Mouse (Mus musculus) A20 (cell line): ENCODE measurements at regions not wholly inside any gene's neighbourhood (a gene's known extent, or its start where the extent isn't known, plus 50 kb on each side); places are given as distances from the start of the nearest gene placed in this dataset.

ENCODE experiments used
- DNase-seq: peaks from one replicate; pipeline ENCODE4 v3.0.0-alpha.2; 2011; ENCODE audit warnings: low read depth, low spot score

DNA sequence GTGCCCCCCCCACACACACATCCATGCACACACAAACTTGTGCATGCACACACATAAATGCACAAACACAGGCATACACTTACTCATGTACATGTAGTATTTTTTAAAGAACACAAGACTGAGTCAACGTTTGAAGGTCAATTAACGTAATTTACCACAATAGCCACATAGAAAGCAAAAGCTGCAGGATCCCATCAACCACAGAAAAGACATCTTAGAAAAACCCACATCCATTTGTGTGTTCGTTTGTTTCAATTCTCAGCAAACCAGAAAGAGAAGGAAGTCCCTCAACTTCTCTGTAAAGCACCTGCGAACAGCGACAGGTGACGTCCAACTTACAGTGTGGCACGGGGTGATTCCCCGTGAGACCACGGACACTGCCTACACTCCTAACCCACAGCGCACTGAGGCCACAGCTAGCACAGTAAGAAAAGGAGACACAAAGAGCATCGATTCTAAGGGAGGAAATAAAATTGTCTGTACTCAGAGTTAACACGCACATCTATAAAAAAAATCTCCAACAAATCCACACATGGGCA, 53.8 kb downstream of the Dio3 start:
- DNase-seq, result no peak

DNA sequence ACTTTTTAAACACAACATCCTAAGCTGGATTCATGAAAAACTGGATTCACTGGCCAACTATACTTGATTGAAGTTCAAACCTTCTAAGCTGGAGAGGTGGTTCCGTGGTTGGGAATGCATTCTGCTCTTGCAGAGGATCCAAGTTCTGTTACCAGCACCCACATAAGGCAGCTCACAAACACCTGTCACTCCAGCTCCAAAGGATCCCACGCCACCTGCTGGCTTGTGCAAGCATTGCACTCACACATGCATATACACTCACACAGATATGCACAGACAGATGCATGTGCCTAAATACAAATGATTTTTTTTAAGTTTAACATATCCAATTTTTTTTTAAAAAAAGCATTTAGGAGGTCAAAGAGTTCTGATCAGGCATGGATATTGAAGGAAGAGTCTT, 55.7 kb downstream of the Dio3 start:
- DNase-seq, result no peak

DNA sequence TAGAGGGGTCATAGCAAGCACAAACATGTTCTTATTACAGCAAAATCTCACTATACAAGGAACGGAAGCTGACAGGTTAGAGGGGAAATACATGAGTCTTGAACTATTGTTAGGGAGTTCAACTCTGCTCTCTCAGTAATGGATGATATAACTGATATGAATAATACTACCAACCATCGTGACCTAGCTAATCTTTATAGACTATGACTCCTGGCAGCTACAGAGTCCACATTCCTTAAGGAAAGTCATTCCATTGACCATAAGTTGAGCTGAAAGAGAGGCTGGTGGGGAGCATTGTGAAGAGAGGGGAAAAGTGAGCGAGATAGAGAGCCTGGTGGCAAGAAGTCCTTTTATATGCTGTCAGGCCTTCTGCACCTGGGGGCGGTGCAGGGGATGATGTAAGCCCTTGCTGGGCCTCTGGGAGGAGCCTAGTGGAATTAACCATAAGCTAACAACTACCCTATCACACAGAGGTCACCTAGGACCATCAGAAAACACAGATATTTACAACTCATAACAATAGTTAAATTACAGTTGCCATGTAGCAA, 65.5 kb downstream of the Dio3 start:
- no peak for DNase-seq

DNA sequence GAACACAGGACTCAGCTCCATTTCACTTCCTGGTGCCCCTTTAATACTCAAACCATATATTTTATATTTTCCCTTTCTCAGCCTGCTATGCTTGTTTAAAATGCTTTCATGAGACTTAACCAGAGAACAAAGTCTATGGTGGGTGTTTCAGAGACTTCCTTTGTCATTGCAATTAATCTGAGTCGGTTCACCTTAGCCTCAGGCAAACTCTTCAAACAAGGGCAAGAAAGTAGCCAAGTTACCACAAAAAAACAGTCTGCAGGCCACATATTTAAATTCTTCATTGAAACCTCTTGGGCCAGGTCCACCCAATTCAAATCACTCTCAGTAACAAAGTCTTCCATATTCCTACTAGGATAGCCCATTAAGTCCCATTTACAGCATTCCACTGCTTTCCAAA, 70.8 kb downstream of the Dio3 start:
- DNase-seq, result no peak

DNA sequence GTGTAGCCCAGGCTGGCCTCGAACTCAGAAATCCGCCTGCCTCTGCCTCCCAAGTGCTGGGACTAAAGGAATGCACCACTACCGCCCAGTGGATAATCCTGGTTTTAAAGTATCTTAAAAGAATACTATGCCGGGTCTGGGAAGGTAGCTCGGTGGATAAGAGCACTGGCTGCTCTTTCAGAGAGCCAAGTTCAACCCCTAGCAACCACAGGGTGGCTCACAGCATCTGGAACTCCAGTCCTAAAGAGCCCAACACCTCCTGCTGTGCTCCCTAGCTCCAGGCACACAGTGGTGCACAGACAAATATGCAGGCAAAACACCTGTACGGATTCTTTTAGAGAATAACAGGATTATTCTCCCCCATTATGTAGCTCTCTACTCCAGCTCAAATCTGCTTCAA, 77.0 kb downstream of the Dio3 start:
- no peak for DNase-seq

DNA sequence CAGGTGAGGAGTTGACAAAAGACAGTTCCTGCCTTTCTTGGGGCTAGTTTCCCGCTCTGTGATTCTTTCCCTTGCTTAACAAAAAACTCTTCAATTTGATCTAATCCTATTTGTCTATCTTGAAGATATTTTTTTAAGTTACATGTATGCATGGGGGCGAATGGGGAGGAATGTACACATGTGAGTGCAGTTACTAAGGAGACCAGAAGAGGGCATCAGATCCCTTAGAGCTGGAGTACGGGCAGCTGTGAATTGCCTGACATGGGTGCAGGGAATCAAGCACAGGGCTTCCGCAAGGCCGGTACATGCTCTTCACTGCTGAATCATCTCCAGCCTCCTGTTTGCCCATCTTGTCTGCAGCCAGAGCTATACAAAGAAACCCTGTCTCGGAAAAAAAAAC, 79.8 kb upstream of the Ppp2r5c start:
- no peak for DNase-seq

DNA sequence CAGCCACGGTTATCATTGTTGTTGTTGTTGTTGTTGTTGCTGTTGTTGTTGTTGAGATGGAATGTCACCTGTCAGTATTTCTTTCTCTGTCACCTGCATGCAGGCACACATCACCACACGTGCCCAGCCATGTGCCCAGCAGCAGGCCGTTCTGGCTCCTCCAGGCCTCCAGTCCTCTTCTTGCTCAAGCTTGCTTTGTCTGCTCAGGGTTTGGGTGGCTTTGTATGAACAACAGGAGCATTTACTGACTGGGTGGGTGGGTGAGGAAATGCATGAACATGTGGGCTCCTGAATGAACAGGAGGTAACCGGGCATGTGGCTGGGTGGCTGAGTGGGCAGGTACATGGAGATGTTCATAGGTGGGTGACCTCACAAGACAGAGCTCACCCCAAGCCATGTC, 79.1 kb upstream of the Ppp2r5c start:
- DNase-seq, result no peak

DNA sequence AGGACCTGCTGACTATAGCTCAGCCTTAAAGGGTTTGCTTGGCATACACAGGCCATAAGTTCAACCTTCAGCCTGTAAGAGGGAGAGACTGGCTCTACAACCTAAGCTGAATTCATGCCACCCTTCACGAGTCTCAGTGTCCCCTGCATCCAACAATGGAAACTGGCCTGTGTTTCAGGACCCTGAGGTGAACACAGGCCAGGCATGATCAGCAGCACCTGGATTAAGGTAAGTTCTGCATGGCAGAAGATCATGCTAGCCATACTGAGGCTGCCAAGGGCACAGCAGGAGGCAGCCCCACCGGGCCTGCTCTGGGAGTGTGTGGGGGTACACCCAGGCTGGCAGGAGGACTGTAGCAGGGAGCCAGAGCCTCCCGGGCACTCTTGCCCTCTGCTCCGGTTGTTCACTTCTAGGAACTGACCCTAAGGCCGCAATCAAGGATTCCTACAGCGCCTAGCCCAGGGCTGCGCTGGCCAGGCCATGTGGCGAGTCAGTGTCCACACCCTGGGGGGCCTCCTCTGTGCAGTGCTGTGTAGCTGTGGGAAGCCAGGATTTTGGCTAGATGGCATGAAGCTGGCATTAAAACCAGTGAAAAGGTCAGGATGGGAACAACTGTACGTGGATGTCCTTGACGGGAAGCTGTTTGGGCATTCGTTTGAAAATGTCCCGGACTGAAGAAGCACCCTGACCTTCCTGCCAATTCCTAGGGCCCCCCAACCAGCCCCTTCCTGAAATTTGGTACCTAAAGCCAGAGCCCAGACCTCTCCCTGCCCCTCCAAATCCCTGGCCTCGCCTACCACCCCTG, 74.8 kb upstream of the Ppp2r5c start:
- DNase-seq, result no peak

DNA sequence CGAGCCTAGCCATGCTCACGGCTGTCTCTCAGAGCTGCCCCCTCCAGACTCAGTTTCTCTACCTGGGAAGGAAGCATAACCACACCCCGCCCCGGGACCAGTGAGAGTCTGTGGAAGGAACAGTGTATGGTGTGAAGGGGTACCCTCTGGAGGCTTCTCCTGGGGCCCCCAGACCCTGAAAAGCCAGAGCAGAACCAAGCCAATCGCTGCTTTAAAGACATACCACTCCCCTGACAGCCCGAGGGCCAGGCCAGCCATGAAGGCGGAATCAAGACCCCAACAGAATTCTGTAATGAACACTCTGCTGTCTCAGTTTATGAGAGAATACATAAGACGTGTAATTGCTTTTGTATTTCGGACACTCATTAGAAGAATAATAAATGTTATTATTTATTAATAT, 73.9 kb upstream of the Ppp2r5c start:
- no peak for DNase-seq

DNA sequence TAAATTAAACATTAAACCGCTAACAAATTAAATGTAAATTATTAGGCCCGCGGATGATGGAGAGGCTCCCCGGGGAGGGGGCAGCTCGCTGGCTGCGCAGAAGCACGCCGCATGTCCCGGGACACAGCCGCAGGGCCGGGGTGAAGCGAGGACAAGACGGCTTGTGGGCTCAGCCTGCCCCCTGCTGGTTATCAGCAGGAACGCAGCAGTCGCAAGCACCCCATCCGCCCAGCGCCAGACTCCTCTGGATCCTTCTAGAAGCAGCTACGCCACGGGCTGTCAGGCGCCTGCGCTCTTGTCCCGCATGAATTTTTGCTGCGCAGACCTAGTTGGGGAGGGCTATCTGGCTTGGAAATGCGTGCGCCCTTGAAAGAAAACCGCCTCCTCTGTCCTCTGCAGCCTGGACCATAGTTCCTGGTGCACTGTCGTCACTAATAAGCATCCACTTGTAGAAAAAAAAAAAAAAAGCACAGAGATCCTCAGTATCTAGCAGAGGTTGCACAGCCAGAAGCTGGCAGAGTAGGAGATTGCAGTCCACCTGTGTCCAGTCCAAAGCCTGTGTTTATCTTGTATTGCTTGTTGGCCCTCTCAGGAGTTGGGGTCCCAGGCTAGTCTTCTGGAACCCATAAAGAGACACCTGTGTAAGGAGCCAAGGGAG, 73.4 kb upstream of the Ppp2r5c start:
- DNase-seq, result peak; percentile 77

DNA sequence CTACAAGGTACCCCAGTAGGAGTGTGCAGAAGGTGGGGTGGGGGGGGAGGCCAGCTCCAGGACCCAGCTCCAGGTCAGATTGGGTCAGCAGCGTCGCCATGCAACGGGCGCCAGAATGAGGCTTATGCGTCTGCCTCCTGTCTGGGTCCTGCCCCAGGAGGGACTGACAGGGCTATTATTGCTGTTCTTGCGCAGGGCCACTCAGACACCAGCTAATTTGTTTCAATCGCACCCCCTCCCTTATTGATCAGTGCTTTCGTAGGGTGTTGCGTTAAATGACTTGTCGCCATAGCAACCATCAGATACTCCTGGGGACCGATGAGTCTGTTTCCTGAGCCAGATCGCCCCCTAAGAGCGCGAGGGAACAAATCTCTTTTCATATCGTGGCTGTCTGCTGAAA, 71.8 kb upstream of the Ppp2r5c start:
- DNase-seq, result no peak

DNA sequence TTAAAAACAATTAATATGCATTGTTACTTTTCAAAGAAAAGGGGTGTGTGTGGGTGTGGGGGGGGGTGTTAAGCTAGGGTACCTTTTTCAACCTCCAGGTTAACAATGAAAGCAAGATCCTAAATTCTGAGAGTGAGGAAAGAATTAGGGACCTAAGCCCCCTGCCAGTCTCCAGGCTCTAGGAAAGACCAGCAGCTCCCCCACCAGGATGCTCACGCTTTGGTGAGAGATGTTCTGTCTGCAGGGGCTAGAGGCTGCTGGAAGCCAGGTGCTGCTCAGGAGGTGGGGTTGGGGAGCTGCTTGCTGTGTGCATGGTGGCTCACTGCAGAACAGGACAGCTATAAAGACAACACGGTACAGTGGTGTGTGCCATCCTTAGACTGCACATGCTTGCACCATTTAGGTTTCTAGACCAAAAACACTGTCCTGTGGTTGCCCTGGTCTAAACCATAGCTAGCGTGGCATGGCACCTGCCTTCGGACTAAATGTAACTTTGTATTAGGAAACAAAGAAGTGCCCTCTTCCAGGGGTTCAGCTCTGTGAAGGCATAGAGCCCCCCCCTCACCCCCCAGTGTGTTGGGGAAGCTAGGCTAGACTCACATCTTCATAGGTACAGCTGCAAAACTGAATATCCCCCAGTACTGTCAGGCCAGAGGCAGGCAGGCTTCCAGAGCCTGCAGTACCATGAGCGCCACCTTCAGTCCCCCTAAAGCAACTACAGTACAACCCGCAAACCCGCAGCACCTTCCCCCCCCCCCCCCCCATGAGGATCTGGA, 70.7 kb upstream of the Ppp2r5c start:
- DNase-seq, result peak; percentile 43

DNA sequence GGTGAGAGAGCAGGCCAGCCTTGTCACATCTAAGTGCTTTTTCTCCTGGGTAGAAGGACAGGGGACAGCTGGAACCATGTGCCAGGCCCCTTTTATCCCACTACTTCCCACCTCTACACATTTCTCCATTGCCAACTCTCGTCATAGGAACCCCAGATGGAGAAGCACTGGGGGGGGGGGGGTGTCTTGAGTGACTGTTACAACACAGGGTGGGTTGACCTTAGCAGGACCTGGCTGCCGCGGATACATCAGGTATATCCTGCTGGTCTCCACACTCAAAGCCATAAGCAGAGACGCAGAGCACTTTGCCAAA, 70.1 kb upstream of the Ppp2r5c start:
- DNase-seq, result no peak

DNA sequence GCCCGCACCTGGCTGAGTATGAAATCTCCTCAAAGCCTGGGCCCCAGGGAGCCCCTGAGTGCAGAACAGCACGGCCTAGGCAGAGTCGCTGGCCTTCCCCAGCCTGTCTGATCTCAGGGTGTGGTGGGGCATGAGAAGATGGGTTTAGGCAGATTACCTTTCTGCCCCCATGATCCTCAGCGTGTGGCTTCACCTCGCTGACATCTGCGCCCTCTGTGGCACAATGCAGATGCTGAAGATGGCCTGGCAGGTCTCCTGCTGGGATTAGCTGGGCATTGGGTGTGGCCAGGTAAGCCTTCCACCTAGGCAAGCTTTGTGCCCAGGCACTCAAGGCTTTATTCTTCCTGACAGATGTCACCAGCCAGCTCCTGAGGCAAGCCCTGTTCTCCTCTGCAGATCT, 69.6 kb upstream of the Ppp2r5c start:
- no peak for DNase-seq

DNA sequence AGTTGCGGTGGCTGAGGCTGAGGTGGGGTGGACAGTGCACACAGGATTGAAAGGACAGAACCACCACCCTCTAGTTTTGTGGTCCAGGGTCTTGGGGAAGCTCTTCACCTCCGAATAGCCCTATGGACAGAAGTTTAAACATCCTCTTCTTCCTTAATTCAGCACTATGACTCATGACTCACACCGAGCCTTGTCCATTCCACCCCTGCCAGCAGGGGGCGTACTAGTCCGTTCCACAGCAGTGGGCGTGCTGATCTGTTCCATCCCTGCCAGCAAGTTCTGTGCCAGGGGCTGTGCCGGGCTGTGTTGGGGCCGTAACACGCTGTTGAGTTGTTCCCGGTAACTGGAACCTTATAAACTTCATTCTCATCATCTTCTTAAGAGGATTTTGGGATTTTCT, 69.2 kb upstream of the Ppp2r5c start:
- peak; percentile 56 for DNase-seq

DNA sequence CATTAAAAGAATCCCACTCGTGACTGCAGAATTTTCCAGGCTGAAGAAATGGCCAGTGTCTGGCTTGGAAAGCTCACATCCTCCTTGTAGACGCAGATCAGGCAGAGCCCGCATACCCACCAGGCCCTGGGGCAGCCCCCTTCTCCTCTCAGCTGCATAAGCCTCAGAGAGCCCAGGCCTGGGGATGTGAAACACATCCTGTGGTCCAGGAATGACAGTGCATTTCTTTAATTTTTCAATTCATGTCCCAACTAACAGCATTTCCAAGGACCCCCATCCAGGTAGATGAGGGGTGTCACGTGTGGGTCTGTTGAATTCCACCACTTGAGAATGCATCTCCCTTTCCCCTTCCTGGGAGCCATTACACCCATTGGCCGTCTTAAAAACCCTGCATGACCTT, 68.6 kb upstream of the Ppp2r5c start:
- DNase-seq, result no peak

DNA sequence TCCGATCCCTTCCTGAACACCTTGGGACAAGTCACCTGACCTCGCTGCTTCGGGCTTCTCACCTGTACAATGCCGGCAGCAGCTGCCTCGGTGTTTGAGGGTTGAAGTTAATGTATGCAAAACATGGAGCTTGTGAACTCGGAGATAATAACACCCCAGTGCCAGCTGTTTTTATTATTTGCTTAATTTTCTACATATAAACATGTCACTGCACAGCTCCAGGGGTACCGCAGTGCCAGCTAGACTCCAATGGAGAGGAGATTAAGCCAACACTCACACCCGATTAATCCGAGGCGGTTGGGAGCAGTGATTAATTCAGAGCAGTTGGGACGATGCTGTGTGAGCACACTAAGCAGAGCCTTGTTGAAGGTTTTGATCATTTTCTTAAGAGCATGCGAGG, 67.2 kb upstream of the Ppp2r5c start:
- no peak for DNase-seq

DNA sequence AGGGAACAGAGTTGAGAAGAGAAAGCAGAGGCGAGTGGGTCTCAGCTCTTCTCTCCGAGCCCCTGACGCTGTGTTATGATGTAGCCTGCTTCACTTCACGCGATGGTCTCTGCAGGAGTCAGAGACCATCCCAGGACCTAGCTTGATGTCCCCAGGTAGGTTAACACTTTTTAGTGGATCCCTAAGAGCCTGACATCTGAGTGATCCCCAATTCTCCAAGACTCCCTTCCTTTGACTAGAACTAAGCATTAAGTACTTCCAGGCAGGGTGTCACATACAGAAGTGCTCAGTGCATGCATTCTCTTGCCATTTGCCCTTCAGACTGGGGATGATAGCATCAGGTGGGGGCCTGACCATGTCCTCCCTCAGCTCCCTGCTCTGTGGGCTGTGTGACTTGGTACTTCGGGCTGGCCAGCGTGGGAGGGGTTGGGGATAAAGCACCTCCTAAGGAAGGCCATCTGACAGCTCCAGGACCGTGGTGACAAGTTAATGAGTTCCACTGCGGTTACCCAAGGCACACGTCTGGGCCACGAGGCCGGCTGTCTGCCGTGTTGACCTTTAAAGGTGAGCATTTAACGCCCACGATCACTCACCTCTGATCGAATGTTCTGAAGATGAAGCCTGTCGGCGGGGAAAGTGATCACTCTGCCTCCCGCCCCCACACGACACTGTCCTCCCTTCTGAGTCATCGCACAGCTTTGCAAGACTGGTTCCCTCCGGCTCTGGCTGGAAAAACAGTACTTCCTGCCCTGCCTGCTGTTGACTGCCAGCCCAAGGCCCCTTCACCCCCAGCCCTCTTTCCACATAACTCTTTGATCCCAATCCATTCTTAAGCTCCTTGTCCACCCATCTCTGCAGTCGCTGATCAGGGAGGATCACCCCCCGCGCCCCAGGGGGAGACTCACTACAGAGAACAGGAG, 65.8 kb upstream of the Ppp2r5c start:
- no peak for DNase-seq

DNA sequence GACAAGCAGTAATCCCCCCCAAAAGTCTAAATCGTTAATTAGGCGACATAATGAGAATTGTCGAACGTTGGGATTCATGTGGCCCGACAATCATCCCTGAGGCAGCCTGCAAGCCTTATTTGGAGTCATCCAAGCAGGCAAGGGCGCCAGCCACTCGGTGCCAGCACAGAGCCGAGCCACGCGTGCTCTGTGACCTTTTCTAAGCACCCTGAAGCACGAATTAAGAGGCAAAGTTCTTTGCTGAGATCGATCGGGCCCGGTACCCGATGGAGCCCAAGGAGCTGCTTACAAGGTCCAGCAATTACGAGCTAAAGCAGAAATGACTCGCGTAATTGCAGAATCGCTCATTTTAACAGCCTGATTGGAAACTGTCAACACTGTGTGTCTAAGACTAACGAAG, 61.9 kb upstream of the Ppp2r5c start:
- DNase-seq, result no peak

DNA sequence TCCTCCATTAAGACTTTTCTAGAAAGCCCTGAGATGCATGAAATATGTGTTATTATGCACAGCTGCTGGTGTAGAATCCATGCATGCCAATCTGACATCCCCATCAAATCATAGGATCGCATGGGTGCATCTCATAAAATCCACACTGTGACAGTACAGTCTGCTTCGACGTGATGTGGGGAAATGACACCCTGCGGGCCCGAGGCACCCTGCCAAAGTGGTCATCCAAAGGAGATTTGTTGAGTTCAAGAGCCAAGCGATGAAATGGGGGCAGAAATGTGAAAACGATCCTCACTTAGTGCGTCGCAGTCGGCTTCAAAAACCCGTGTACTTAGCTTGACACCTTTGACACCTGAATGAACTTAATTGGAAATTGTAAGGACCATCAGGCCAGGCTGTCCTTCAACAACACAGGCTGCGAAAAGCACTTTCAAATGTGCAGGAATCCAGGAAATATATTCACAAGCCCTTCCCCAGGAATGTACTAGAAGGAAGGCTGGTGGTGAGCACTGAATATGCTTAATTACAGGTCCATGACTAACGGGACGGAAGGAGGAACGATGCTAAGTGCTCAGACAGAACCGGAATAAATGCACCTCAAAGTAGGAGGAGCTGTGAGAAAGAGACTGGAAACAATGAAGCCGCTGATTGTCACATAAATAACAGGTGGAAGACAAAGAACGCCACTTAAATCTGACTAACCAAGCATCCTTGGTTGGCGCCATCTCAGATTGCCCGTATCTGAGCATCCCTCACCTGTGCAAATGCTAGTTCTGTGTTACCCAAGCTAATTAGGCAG, 60.9 kb upstream of the Ppp2r5c start:
- DNase-seq, result no peak
